Comparison of ENCODE assay signal across 8 mouse cellular contexts in the genomic region with DNA sequence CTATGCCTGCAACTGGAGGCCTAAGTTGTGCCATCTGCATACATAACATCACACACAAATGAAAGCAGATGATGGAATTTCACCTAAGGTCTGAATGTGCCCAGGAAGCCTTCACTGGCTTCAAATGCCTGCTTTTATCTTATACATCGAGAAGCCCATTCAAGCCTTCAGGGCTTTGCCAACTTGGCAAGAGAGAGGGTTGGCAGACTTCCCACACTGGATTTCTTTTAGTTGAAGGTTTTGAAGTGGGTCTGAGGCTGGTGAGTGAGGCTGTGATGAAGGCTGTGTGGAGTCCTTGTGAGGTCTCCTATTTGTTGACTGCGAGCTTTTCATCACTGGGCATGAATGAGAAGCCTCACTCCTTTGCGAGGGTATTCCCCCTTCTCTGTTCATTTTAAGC.
DNase-seq lines count a peak whose midpoint lies in the region; ATAC-seq and TF ChIP-seq lines count a peak whose summit lies in the region.

No protein-coding gene starts in this region.

- no peak for DNase-seq in hindbrain, embryonic 10.5 days (ENCODE audit: low spot score)
- peak; percentile 79 to 81 for DNase-seq in adrenal gland, postnatal 36 days
- peak; percentile 84 for DNase-seq in forebrain, postnatal 0 days
- peak; percentile 23 for DNase-seq in layer of hippocampus, postnatal 36 days
- DNase-seq in embryo, embryonic 10 days (ENCODE audit: low spot score), result no peak

- no peaks in the 10 kb centered on the region for H3K9me3 ChIP-seq in hindbrain, embryonic 12.5 days (replicated peaks)
- no peaks in the 10 kb centered on the region for H3K9me3 ChIP-seq in hindbrain, embryonic 10.5 days
- H3K9me3 ChIP-seq in forebrain, postnatal 0 days (ENCODE audit: low read length), result no peaks in the 10 kb centered on the region
- H3K9me3 ChIP-seq in neural tube, embryonic 13.5 days, result no peaks in the 10 kb centered on the region
- H3K9me3 ChIP-seq in intestine, embryonic 16.5 days (ENCODE audit: control insufficient read depth, low read length), result no peaks in the 10 kb centered on the region

- no peak overlapping the region for H3K9ac ChIP-seq in hindbrain, embryonic 12.5 days
- H3K9ac ChIP-seq in forebrain, postnatal 0 days, result no peak overlapping the region
- H3K9ac ChIP-seq in neural tube, embryonic 13.5 days, result no peak overlapping the region
- H3K9ac ChIP-seq in intestine, embryonic 16.5 days (ENCODE audit: low read depth, low read length), result no peak overlapping the region

- no peak overlapping the region for H3K27ac ChIP-seq in hindbrain, embryonic 12.5 days
- H3K27ac ChIP-seq in hindbrain, embryonic 10.5 days, result no peak overlapping the region
- no peak overlapping the region for H3K27ac ChIP-seq in forebrain, postnatal 0 days (ENCODE audit: low read depth, low read length)
- no peak overlapping the region for H3K27ac ChIP-seq in neural tube, embryonic 13.5 days (replicated peaks)
- H3K27ac ChIP-seq in intestine, embryonic 16.5 days (ENCODE audit: low read length), result no peak overlapping the region

- no peaks in the 10 kb centered on the region for H3K4me1 ChIP-seq in hindbrain, embryonic 12.5 days
- 0 out of 2 replicates have a peak, but pooled peaks cover 5% of the 10 kb centered on the region for H3K4me1 ChIP-seq in hindbrain, embryonic 10.5 days (replicated peaks)
- H3K4me1 ChIP-seq in forebrain, postnatal 0 days (ENCODE audit: insufficient read depth), result peaks cover 10% of the 10 kb centered on the region
- peaks cover 6% of the 10 kb centered on the region; the same call in 1 of the 2 replicates for H3K4me1 ChIP-seq in neural tube, embryonic 13.5 days (replicated peaks)
- H3K4me1 ChIP-seq in intestine, embryonic 16.5 days (ENCODE audit: control insufficient read depth, insufficient read depth, low read length), result no peaks in the 10 kb centered on the region

- H3K4me2 ChIP-seq in hindbrain, embryonic 12.5 days (replicated peaks), result no peak overlapping the region
- H3K4me2 ChIP-seq in forebrain, postnatal 0 days (ENCODE audit: low read depth), result no peak overlapping the region
- no peak overlapping the region for H3K4me2 ChIP-seq in neural tube, embryonic 13.5 days
- H3K4me2 ChIP-seq in intestine, embryonic 16.5 days (ENCODE audit: low read depth, low read length), result no peak overlapping the region

- no peaks in the 10 kb centered on the region for H3K27me3 ChIP-seq in hindbrain, embryonic 12.5 days
- H3K27me3 ChIP-seq in hindbrain, embryonic 10.5 days (ENCODE audit: insufficient read depth, poor library complexity, severe bottlenecking), result no peaks in the 10 kb centered on the region
- H3K27me3 ChIP-seq in forebrain, postnatal 0 days (ENCODE audit: insufficient read depth, low read length), result no peaks in the 10 kb centered on the region
- H3K27me3 ChIP-seq in neural tube, embryonic 13.5 days, result no peaks in the 10 kb centered on the region
- no peaks in the 10 kb centered on the region for H3K27me3 ChIP-seq in intestine, embryonic 16.5 days (replicated peaks; ENCODE audit: control insufficient read depth, insufficient read depth, low read length)

- WGBS in hindbrain, embryonic 12.5 days, result 52% methylated on average over 3 of the region's 3 CpGs
- 69% methylated on average over 3 of the region's 3 CpGs for WGBS in hindbrain, embryonic 10.5 days
- 6% methylated on average over 3 of the region's 3 CpGs for WGBS in forebrain, postnatal 0 days
- WGBS in neural tube, embryonic 13.5 days, result 50% methylated on average over 3 of the region's 3 CpGs
- WGBS in intestine, embryonic 16.5 days, result 50% methylated on average over 3 of the region's 3 CpGs

- no peaks in the 10 kb centered on the region for H3K36me3 ChIP-seq in hindbrain, embryonic 12.5 days
- H3K36me3 ChIP-seq in hindbrain, embryonic 10.5 days, result no peaks in the 10 kb centered on the region
- no peaks in the 10 kb centered on the region for H3K36me3 ChIP-seq in forebrain, postnatal 0 days (ENCODE audit: insufficient read depth)
- H3K36me3 ChIP-seq in neural tube, embryonic 13.5 days, result no peaks in the 10 kb centered on the region
- no peaks in the 10 kb centered on the region for H3K36me3 ChIP-seq in intestine, embryonic 16.5 days (ENCODE audit: control insufficient read depth, insufficient read depth, low read length)

- ATAC-seq in hindbrain, embryonic 12.5 days (ENCODE audit: low FRiP score), result peak; percentile 80
- ATAC-seq in forebrain, postnatal 0 days, result peak; percentile 82
- peak; percentile 87 for ATAC-seq in neural tube, embryonic 13.5 days (ENCODE audit: low read depth)
- ATAC-seq in intestine, embryonic 16.5 days, result no peak

- H3K4me3 ChIP-seq in hindbrain, embryonic 12.5 days, result no peak overlapping the region
- no peak overlapping the region for H3K4me3 ChIP-seq in hindbrain, embryonic 10.5 days
- no peak overlapping the region for H3K4me3 ChIP-seq in forebrain, postnatal 0 days (ENCODE audit: low read depth, low read length)
- H3K4me3 ChIP-seq in neural tube, embryonic 13.5 days, result no peak overlapping the region
- no peak overlapping the region for H3K4me3 ChIP-seq in intestine, embryonic 16.5 days (ENCODE audit: low read length)

- no peak for TF ChIP-seq CTCF in forebrain, postnatal 0 days (IDR thresholded peaks at IDR 0.05; ENCODE audit: low read depth)

Comparison
In these comparisons a context has a peak if more than half of its experiments do, and no peak if none do; other contexts are left out.
1. DNase-seq: peak in adrenal gland, postnatal 36 days (2 of 2), forebrain, postnatal 0 days (single experiment) and layer of hippocampus, postnatal 36 days (2 of 2); none in hindbrain, embryonic 10.5 days (single experiment) and embryo, embryonic 10 days (single experiment).